Mouse (Mus musculus) gastrocnemius, adult 2 months (tissue): ENCODE data around the gene Exoc3l2. TPM values are rescaled to one million over a fixed set of nuclear protein-coding genes. Genes with fewer than 3 reads are reported as not detected.

Experiments used
- DNase-seq: peaks from one replicate; pipeline ENCODE4 v3.0.0; 2022
- H3K27ac ChIP-seq: fragments of 200-600 bp; 2 replicates; pipeline ENCODE4 v1.8.1; 2022; ENCODE audit warnings: mild to moderate bottlenecking
- H3K4me3 ChIP-seq: fragments of 200-600 bp; 2 replicates; pipeline ENCODE4 v1.8.1; 2022; ENCODE audit warnings: mild to moderate bottlenecking, moderate library complexity
- CTCF ChIP-seq: fragments of 200-600 bp; IDR thresholded peaks from 2 replicates; pipeline ENCODE4 v1.8.1; 2022; ENCODE audit warnings: antibody characterized with exemption, mild to moderate bottlenecking, moderate library complexity
- intact Hi-C: fragments of 180-260 bp; cut with DNase I; formaldehyde crosslinking; loops from one replicate; pipeline ENCODE4 v1.15.1; 2025
- total RNA-seq, 2 experiments: library from RNA; stranded (reverse); gene quantifications; 2 replicates each; pipeline ENCODE4 v1.2.3; 2021

Exoc3l2 gene
- total RNA-seq, 2 experiments from 2014 or later, result 0.41 to 0.73 TPM

- no peak for TF ChIP-seq CTCF
- DNase-seq, result no peak
- Histone ChIP-seq H3K27ac (no peak overlapping the region), H3K4me3 (no peak overlapping the region)
- intact Hi-C loops, result no loop called here
Observed at GRCm38 (mm10) chr7:19520032-19520431, 56.9 kb downstream of the Exoc3l2 start.

- no peak for TF ChIP-seq CTCF
- intact Hi-C loops, result no loop called here
- H3K4me3 ChIP-seq, result peak overlapping the region; percentile 69
- no peak overlapping the region for H3K27ac ChIP-seq
- DNase-seq, result peak; percentile 47
Observed at GRCm38 (mm10) chr7:19523017-19523756, 60.1 kb downstream of the Exoc3l2 start.

- intact Hi-C loops, result no loop called here
- H3K27ac ChIP-seq, result no peak overlapping the region
- DNase-seq, result peak; percentile 75
- peak overlapping the region; percentile 69 for H3K4me3 ChIP-seq
- TF ChIP-seq CTCF, result peak; percentile 69
Observed at GRCm38 (mm10) chr7:19523757-19524419, 60.8 kb downstream of the Exoc3l2 start.

GRCm38 (mm10) chr7:19524420-19525104 lies 61.4 kb downstream of the Exoc3l2 start:
- Histone ChIP-seq H3K27ac (no peak overlapping the region), H3K4me3 (peak overlapping the region; percentile 69)
- no peak for TF ChIP-seq CTCF
- DNase-seq, result no peak
- intact Hi-C loops, result no loop called here

GRCm38 (mm10) chr7:19525105-19525481 lies 62.0 kb downstream of the Exoc3l2 start:
- no peak for TF ChIP-seq CTCF
- Histone ChIP-seq H3K4me3 (no peak overlapping the region), H3K27ac (no peak overlapping the region)
- intact Hi-C loops, result no loop called here
- no peak for DNase-seq

GRCm38 (mm10) chr7:19531077-19531476 lies 67.9 kb downstream of the Exoc3l2 start:
- no peak for DNase-seq
- intact Hi-C loops, result no loop called here
- Histone ChIP-seq H3K27ac (no peak overlapping the region), H3K4me3 (no peak overlapping the region)
- no peak for TF ChIP-seq CTCF

GRCm38 (mm10) chr7:19532240-19532639 lies 69.1 kb downstream of the Exoc3l2 start:
- Histone ChIP-seq H3K4me3 (no peak overlapping the region), H3K27ac (no peak overlapping the region)
- DNase-seq, result no peak
- no peak for TF ChIP-seq CTCF
- intact Hi-C loops, result no loop called here

GRCm38 (mm10) chr7:19534676-19535075 lies 71.5 kb downstream of the Exoc3l2 start:
- Histone ChIP-seq H3K4me3 (no peak overlapping the region), H3K27ac (no peak overlapping the region)
- intact Hi-C loops, result no loop called here
- no peak for DNase-seq
- TF ChIP-seq CTCF, result no peak

GRCm38 (mm10) chr7:19540771-19541566 lies 77.8 kb downstream of the Exoc3l2 start:
- Histone ChIP-seq H3K4me3 (no peak overlapping the region), H3K27ac (peak overlapping the region; percentile 84)
- no peak for TF ChIP-seq CTCF
- DNase-seq, result peak; percentile 63
- intact Hi-C loops, result no loop called here

GRCm38 (mm10) chr7:19541681-19542154 lies 78.6 kb downstream of the Exoc3l2 start:
- no peak for DNase-seq
- TF ChIP-seq CTCF, result no peak
- intact Hi-C loops, result no loop called here
- Histone ChIP-seq H3K27ac (peak overlapping the region; percentile 84; the same call in 1 of the 2 replicates), H3K4me3 (no peak overlapping the region)

- intact Hi-C loops, result no loop called here
- peak; percentile 48 for DNase-seq
- Histone ChIP-seq H3K27ac (peak overlapping the region; percentile 84; the same call in 1 of the 2 replicates), H3K4me3 (no peak overlapping the region)
- no peak for TF ChIP-seq CTCF
Observed at GRCm38 (mm10) chr7:19542155-19542691, 79.1 kb downstream of the Exoc3l2 start.

- intact Hi-C loops, result no loop called here
- Histone ChIP-seq H3K4me3 (no peak overlapping the region), H3K27ac (no peak overlapping the region)
- TF ChIP-seq CTCF, result peak; percentile 56
- no peak for DNase-seq
Observed at GRCm38 (mm10) chr7:19543584-19543983, 80.5 kb downstream of the Exoc3l2 start.
